Comparison of ENCODE assay signal across 13 mouse cellular contexts in genomic region chr14:117146089-117146488, GRCm38 (mm10).
DNase-seq lines count a peak whose midpoint lies in the region; ATAC-seq and TF ChIP-seq lines count a peak whose summit lies in the region.
"Had no signal": no experiment of that assay in that cellular context is flagged by ENCODE, and none has a peak within 500 bp of the region (broad histone marks: within the 10 kb centered on the region; RNA-seq: fewer than 3 reads in every experiment).

No protein-coding gene starts in this region.

- no peaks in the 10 kb centered on the region for H3K4me1 ChIP-seq in heart, postnatal 0 days (ENCODE audit: control insufficient read depth, insufficient read depth)
- no peaks in the 10 kb centered on the region for H3K4me1 ChIP-seq in heart, embryonic 10.5 days
- H3K4me1 ChIP-seq: megakaryocyte, embryonic 14.5 days had no signal

- TF ChIP-seq CTCF in heart, postnatal 0 days (IDR thresholded peaks at IDR 0.05; ENCODE audit: low read depth): no peak

- H3K36me3 ChIP-seq in heart, postnatal 0 days (replicated peaks; ENCODE audit: control insufficient read depth, insufficient read depth, low read length): no peaks in the 10 kb centered on the region
- H3K36me3 ChIP-seq in heart, embryonic 10.5 days: no peaks in the 10 kb centered on the region
- H3K36me3 ChIP-seq: embryonic facial prominence, embryonic 13.5 days; neural tube, embryonic 13.5 days had no signal

- no peaks in the 10 kb centered on the region for H3K27me3 ChIP-seq in heart, postnatal 0 days (ENCODE audit: control insufficient read depth, insufficient read depth, low read length)
- no peaks in the 10 kb centered on the region for H3K27me3 ChIP-seq in heart, embryonic 10.5 days (ENCODE audit: insufficient read depth, poor library complexity, severe bottlenecking)
- H3K27me3 ChIP-seq: embryonic facial prominence, embryonic 13.5 days; megakaryocyte, embryonic 14.5 days; neural tube, embryonic 13.5 days had no signal

- no peak overlapping the region for H3K4me3 ChIP-seq in heart, postnatal 0 days (ENCODE audit: low read depth, low read length)
- no peak overlapping the region for H3K4me3 ChIP-seq in heart, embryonic 10.5 days
- H3K4me3 ChIP-seq: embryonic facial prominence, embryonic 13.5 days; megakaryocyte, embryonic 14.5 days; neural tube, embryonic 13.5 days had no signal

- 27% methylated on average over 4 of the region's 4 CpGs for WGBS in heart, postnatal 0 days
- 67% methylated on average over 4 of the region's 4 CpGs for WGBS in heart, embryonic 10.5 days

- no peak for TF ChIP-seq EP300 in heart, postnatal 0 days (IDR thresholded peaks at IDR 0.05; ENCODE audit: low read depth)

- peak overlapping the region; percentile 25; the same call in 1 of the 2 replicates for H3K27ac ChIP-seq in heart, postnatal 0 days (ENCODE audit: low read depth)
- no peak overlapping the region for H3K27ac ChIP-seq in heart, embryonic 10.5 days
- H3K27ac ChIP-seq: embryonic facial prominence, embryonic 13.5 days; neural tube, embryonic 13.5 days had no signal

- ATAC-seq in heart, postnatal 0 days (ENCODE audit: insufficient read depth, low read depth): no peak

- H3K9me3 ChIP-seq in heart, postnatal 0 days (replicated peaks; ENCODE audit: control insufficient read depth, low read length): no peaks in the 10 kb centered on the region
- H3K9me3 ChIP-seq in heart, embryonic 10.5 days: no peaks in the 10 kb centered on the region
- H3K9me3 ChIP-seq: embryonic facial prominence, embryonic 13.5 days; neural tube, embryonic 13.5 days had no signal

- DNase-seq in heart, postnatal 0 days (ENCODE audit: low spot score): peak; percentile 21
- no peak for DNase-seq in heart, embryonic 10.5 days (ENCODE audit: low spot score)
- peak; percentile 7 to 21 for DNase-seq in lung, postnatal 4 days
- no peak for DNase-seq in lung, adult 18-20 months
- DNase-seq in frontal cortex, postnatal 36 days (ENCODE audit: low spot score in 2 of 2): peak; percentile 14 to 45
- DNase-seq in ovary, postnatal 36 days (ENCODE audit: low spot score): no peak
- no peak for DNase-seq in thymus, postnatal 36 days
- DNase-seq: adrenal gland, postnatal 14 days; kidney, adult 11 months; spleen, adult 18-20 months had no signal

- H3K9ac ChIP-seq in heart, postnatal 0 days (replicated peaks; ENCODE audit: low read depth, low read length): no peak overlapping the region
- H3K9ac ChIP-seq: embryonic facial prominence, embryonic 13.5 days; neural tube, embryonic 13.5 days had no signal

- no peak overlapping the region for H3K4me2 ChIP-seq in heart, postnatal 0 days (ENCODE audit: low read depth, low read length)
- H3K4me2 ChIP-seq: embryonic facial prominence, embryonic 13.5 days; neural tube, embryonic 13.5 days had no signal

Comparison
In these comparisons a context has a peak if more than half of its experiments do, and no peak if none do; other contexts are left out.
1. DNase-seq: peak in heart, postnatal 0 days (single experiment), lung, postnatal 4 days (2 of 2) and frontal cortex, postnatal 36 days (2 of 2); none in heart, embryonic 10.5 days (single experiment), lung, adult 18-20 months (0 of 2), ovary, postnatal 36 days (single experiment) and thymus, postnatal 36 days (0 of 2).